Comparison of ENCODE assay signal across 7 mouse cellular contexts in the genomic region with DNA sequence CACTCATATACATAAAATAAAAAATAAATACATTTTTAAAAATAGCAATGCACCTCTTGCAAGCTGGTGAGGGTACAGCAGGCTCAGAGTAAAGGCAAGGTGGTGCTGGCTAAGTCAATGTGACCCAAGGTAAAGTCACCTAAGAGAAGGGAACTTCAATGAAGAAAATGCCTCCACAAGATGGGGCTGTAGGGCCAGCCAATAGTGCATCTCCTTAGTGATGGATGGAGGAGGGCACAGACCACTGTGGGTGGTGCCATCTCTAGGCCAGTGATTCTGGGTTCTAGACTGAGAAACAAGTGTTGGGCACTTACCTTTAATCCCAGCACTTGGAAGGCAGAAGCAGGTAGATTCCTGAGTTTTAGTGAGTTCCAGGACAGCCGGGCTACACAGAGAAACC. TPM values are rescaled to one million over a fixed set of nuclear protein-coding genes. Genes with fewer than 3 reads are reported as not detected.
A peak's percentile ranks its signal among the peaks of the same experiment; 100 is the strongest.
DNase-seq lines count a peak whose midpoint lies in the region; TF ChIP-seq lines count a peak whose summit lies in the region.

No protein-coding gene starts in this region.

- DNase-seq in left cerebral cortex, adult 2 months (ENCODE audit: extremely low spot score in 1 of 2, low spot score in 2 of 2): no peak
- no peak for DNase-seq in left cerebral cortex, postnatal 10 days (ENCODE audit: extremely low spot score in 1 of 2, low spot score in 2 of 2)
- DNase-seq in R1 (ENCODE audit: low read depth, low spot score): peak; percentile 77
- DNase-seq in embryo, embryonic 10.5 days (ENCODE audit: low spot score): peak; percentile 64
- DNase-seq in lung, postnatal 25 days (ENCODE audit: low spot score): peak; percentile 47
- DNase-seq in right cerebral cortex, postnatal 14 days: no peak
- DNase-seq in layer of hippocampus, adult 8-10 months (ENCODE audit: low spot score in 2 of 2): no peak

- no peak overlapping the region for H3K27ac ChIP-seq in left cerebral cortex, adult 2 months

- intact Hi-C loops in left cerebral cortex, adult 2 months (cut with DNase I): loop anchor here (5.0 to 10.0 kb wide), 3 partner anchors 163 to 471 kb away; partner anchors contain the start of gene Ncbp3
- intact Hi-C loops in left cerebral cortex, postnatal 10 days (cut with DNase I): loop anchor here (5.0 kb wide), 2 partner anchors 148 to 168 kb away; no protein-coding TSS in a partner anchor

- TF ChIP-seq CTCF in left cerebral cortex, adult 2 months (IDR thresholded peaks at IDR 0.05): peak; percentile 59

- no peak overlapping the region for H3K4me3 ChIP-seq in left cerebral cortex, adult 2 months

RNA-seq across cellular contexts. Expression of gene Spns3, which starts 23.5 kb away (rescaled TPM):
- under 1 TPM; 0.38 to 0.47 TPM for total RNA-seq in left cerebral cortex, adult 2 months (2021)
- under 1 TPM in 1 of 2 experiments, not detected in 1; 0.11 TPM for total RNA-seq in left cerebral cortex, postnatal 10 days (2021)
- total RNA-seq in layer of hippocampus, adult 8-10 months (2022): under 1 TPM; 0.33 to 0.58 (median 0.48) TPM

RNA-seq across cellular contexts. Expression of gene Ube2g1, which starts 33.3 kb away (rescaled TPM):
- 10 to 100 TPM; 51.2 to 52.2 TPM for total RNA-seq in left cerebral cortex, adult 2 months (2021)
- 10 to 100 TPM; 53.3 to 55.1 TPM for total RNA-seq in left cerebral cortex, postnatal 10 days (2021)
- total RNA-seq in layer of hippocampus, adult 8-10 months (2022): 10 to 100 TPM; 36.8 to 44.5 (median 40.5) TPM

Comparison
In these comparisons a context has a peak if more than half of its experiments do, and no peak if none do; other contexts are left out.
1. DNase-seq: peak in R1 (single experiment), embryo, embryonic 10.5 days (single experiment) and lung, postnatal 25 days (single experiment); none in left cerebral cortex, adult 2 months (0 of 2), left cerebral cortex, postnatal 10 days (0 of 2), right cerebral cortex, postnatal 14 days (single experiment) and layer of hippocampus, adult 8-10 months (0 of 2).